In the genomic region with DNA sequence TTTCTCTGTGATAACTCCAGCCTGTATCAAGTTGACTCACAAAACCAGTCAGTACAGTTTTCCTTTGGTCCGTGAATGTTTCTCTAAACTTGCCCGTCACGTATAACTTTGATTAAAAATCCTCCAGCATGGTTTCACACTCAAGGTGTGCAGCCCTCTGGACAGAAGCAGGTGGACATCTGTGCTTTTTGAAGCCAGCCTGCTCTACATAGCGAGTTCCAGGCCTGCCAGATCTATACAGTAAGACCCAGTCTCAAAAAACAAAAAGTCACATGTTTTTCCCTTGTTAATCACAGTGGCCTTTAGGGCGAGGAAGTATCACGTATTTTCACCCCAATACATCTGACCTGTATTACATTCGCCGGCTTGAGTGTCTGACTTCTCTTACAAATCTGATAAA, we compare ENCODE assay signal across 1 mouse cellular context.
TF ChIP-seq lines count a peak whose summit lies in the region.

No protein-coding gene starts in this region.

TF ChIP-seq in MEL, 35 proteins besides CTCF, POLR2A, EP300 and RAD21:
- TF ChIP-seq ZKSCAN1 (IDR thresholded peaks at IDR 0.05; ENCODE audit: low read depth, low read length) (no peak), USF1 (IDR thresholded peaks at IDR 0.05; ENCODE audit: low read depth, low read length) (no peak), RCOR1 (IDR thresholded peaks at IDR 0.05; ENCODE audit: low read depth, low read length) (no peak), GATA1 (IDR thresholded peaks at IDR 0.05; ENCODE audit: low read depth, low read length) (no peak), HCFC1 (IDR thresholded peaks at IDR 0.05; ENCODE audit: low read depth, low read length) (no peak), MAFK (IDR thresholded peaks at IDR 0.05; ENCODE audit: borderline replicate concordance, low read depth, low read length) (no peak)
